Mouse (Mus musculus): ENCODE measurements around the gene Serpina1f.
"Not testable (repeated sequence)": the region's sequence is repeated elsewhere in the genome, so short reads cannot be mapped to it uniquely, and the experiment has no call there.

GRCm38 (mm10) chr12:103679853-103680252, 15.5 kb downstream of the Serpina1f start:
- TF ChIP-seq POLR2A (IDR thresholded peaks at IDR 0.05; ENCODE audit: insufficient read length, low read depth); MAX (IDR thresholded peaks at IDR 0.05; ENCODE audit: low read depth); USF1 (IDR thresholded peaks at IDR 0.05; ENCODE audit: low read depth); TCF12 (IDR thresholded peaks at IDR 0.05; ENCODE audit: insufficient read depth, poor library complexity, severe bottlenecking); MYOD1 (IDR thresholded peaks at IDR 0.05; ENCODE audit: control insufficient read depth in 1 of 3, insufficient read length in 2 of 3, low read depth in 2 of 3): not testable (repeated sequence)
